9 mouse cellular contexts compared by ENCODE assay signal in the genomic region with DNA sequence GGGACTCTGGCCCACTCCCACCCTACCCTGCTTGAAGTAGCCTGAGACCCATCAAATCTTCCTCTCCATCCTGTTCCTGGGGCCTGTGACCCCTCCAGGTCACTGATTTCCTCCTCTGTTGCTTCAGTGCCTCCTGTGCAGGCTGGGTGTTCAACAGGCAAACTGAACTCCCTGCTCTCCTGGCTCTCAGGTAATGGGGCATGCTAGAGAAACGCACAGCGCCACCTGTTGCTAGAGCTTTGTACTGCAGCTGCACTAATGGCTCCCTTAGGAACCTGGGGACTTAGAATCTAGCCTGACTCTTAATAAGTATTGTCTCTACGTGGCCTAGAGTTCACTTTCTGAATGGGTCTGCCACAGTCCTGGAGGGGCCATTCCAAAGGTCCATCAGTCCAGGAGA. TPM values are rescaled to one million over a fixed set of nuclear protein-coding genes. Genes with fewer than 3 reads are reported as not detected.
DNase-seq lines count a peak whose midpoint lies in the region; ATAC-seq lines count a peak whose summit lies in the region.
"Had no signal": no experiment of that assay in that cellular context is flagged by ENCODE, and none has a peak within 500 bp of the region (broad histone marks: within the 10 kb centered on the region; RNA-seq: fewer than 3 reads in every experiment).

No protein-coding gene starts in this region.

- H3K4me2 ChIP-seq in heart, embryonic 12.5 days: no peak overlapping the region
- no peak overlapping the region for H3K4me2 ChIP-seq in lung, embryonic 16.5 days (ENCODE audit: low read depth, low read length)

- 0 out of 2 replicates have a peak overlapping the region, but pooled peaks have one; percentile 24 for H3K9ac ChIP-seq in heart, embryonic 12.5 days
- H3K9ac ChIP-seq in lung, embryonic 16.5 days (ENCODE audit: low read length): no peak overlapping the region

- H3K4me1 ChIP-seq in heart, embryonic 12.5 days (replicated peaks): peaks cover 2% of the 10 kb centered on the region; the same call in 1 of the 2 replicates
- no peaks in the 10 kb centered on the region for H3K4me1 ChIP-seq in lung, embryonic 16.5 days (replicated peaks; ENCODE audit: control insufficient read depth, insufficient read depth, low read length)

- H3K9me3 ChIP-seq in heart, embryonic 12.5 days (replicated peaks): no peaks in the 10 kb centered on the region
- H3K9me3 ChIP-seq in lung, embryonic 16.5 days (ENCODE audit: control insufficient read depth, low read length): no peaks in the 10 kb centered on the region

- peak; percentile 82 for DNase-seq in embryo, embryonic 10.5 days (ENCODE audit: low spot score)
- DNase-seq in kidney, postnatal 14 days: peak; percentile 76
- DNase-seq in retina, postnatal 1 day: peak; percentile 81
- DNase-seq in urinary bladder, postnatal 14 days (ENCODE audit: low spot score): peak; percentile 82

- no peaks in the 10 kb centered on the region for H3K27me3 ChIP-seq in heart, embryonic 12.5 days (replicated peaks)
- H3K27me3 ChIP-seq in lung, embryonic 16.5 days (ENCODE audit: control insufficient read depth, insufficient read depth, low read depth, low read length): no peaks in the 10 kb centered on the region

- peak; percentile 83 for ATAC-seq in CD4-positive, CD25-positive, alpha-beta regulatory T cell, adult 4 months
- peak; percentile 72 for ATAC-seq in activated CD4-positive, CD25-positive, alpha-beta regulatory T cell, adult 4 months
- ATAC-seq in heart, embryonic 12.5 days (ENCODE audit: insufficient number of reproducible peaks, low FRiP score): no peak
- peak; percentile 48; the same call in 1 of the 2 replicates for ATAC-seq in lung, embryonic 16.5 days (ENCODE audit: low read depth)

- H3K36me3 ChIP-seq in heart, embryonic 12.5 days: peaks cover 26% of the 10 kb centered on the region
- peaks cover 4% of the 10 kb centered on the region; the same call in 1 of the 2 replicates for H3K36me3 ChIP-seq in lung, embryonic 16.5 days (ENCODE audit: control insufficient read depth, insufficient read depth, low read length)

- WGBS in heart, embryonic 12.5 days: 11% methylated on average over 3 of the region's 3 CpGs
- 10% methylated on average over 3 of the region's 3 CpGs for WGBS in lung, embryonic 16.5 days

- no peak overlapping the region for H3K4me3 ChIP-seq in heart, embryonic 12.5 days
- no peak overlapping the region for H3K4me3 ChIP-seq in lung, embryonic 16.5 days (ENCODE audit: low read length)

- no peak overlapping the region for H3K27ac ChIP-seq in heart, embryonic 12.5 days (ENCODE audit: poor library complexity, severe bottlenecking)
- H3K27ac ChIP-seq in lung, embryonic 16.5 days (ENCODE audit: low read length): no peak overlapping the region

RNA-seq across cellular contexts. Expression of gene Cnnm3, which starts 10.4 kb away (rescaled TPM):
- polyA plus RNA-seq in CD4-positive, CD25-positive, alpha-beta regulatory T cell, adult 4 months (2017; shearing (Covaris generic)): 1 to 10 TPM; 7.5 to 7.6 TPM
- polyA plus RNA-seq in activated CD4-positive, CD25-positive, alpha-beta regulatory T cell, adult 4 months (2017; shearing (Covaris generic)): 1 to 10 TPM; 4.0 to 5.5 TPM
- 2.2 and 3.4 TPM in 2 replicates for polyA plus RNA-seq in heart, embryonic 12.5 days (2016; fragmentation: Nextera tagmentation; extraction: Ambion mirVana)
- 3.5 and 4.4 TPM in 2 replicates for polyA plus RNA-seq in lung, embryonic 16.5 days (2015; fragmentation: Nextera tagmentation; extraction: Ambion mirVana)

RNA-seq across cellular contexts. Expression of gene Cnnm4, which starts 29.8 kb away (rescaled TPM):
- polyA plus RNA-seq in CD4-positive, CD25-positive, alpha-beta regulatory T cell, adult 4 months (2017; shearing (Covaris generic)): 10 to 100 TPM; 12.3 to 19.6 TPM
- polyA plus RNA-seq in activated CD4-positive, CD25-positive, alpha-beta regulatory T cell, adult 4 months (2017; shearing (Covaris generic)): 10 to 100 TPM in 1 of 2 experiments, 1 to 10 TPM in 1; 9.0 to 10.4 TPM
- polyA plus RNA-seq in heart, embryonic 12.5 days (2016; fragmentation: Nextera tagmentation; extraction: Ambion mirVana): 6.2 and 7.3 TPM in 2 replicates
- polyA plus RNA-seq in lung, embryonic 16.5 days (2015; fragmentation: Nextera tagmentation; extraction: Ambion mirVana): 12.3 and 13.0 TPM in 2 replicates

RNA-seq across cellular contexts. Expression of gene Ankrd23, which starts 35.4 kb away (rescaled TPM):
- polyA plus RNA-seq in CD4-positive, CD25-positive, alpha-beta regulatory T cell, adult 4 months (2017; shearing (Covaris generic)): 100 to 1,000 TPM in 1 of 2 experiments, 10 to 100 TPM in 1; 39.3 to 112 TPM
- polyA plus RNA-seq in activated CD4-positive, CD25-positive, alpha-beta regulatory T cell, adult 4 months (2017; shearing (Covaris generic)): 10 to 100 TPM; 28.7 to 52.4 TPM
- polyA plus RNA-seq in heart, embryonic 12.5 days (2016; fragmentation: Nextera tagmentation; extraction: Ambion mirVana): 14.9 and 16.8 TPM in 2 replicates
- polyA plus RNA-seq in lung, embryonic 16.5 days (2015; fragmentation: Nextera tagmentation; extraction: Ambion mirVana): 17.9 and 20.0 TPM in 2 replicates

RNA-seq across cellular contexts. Expression of gene Gm42417, which starts 38.0 kb away (rescaled TPM):
- polyA plus RNA-seq in CD4-positive, CD25-positive, alpha-beta regulatory T cell, adult 4 months (2017; shearing (Covaris generic)): 1 to 10 TPM in 1 of 2 experiments, not detected in 1; 2.3 TPM
- under 1 TPM in 1 of 2 experiments, not detected in 1; 0.73 TPM for polyA plus RNA-seq in activated CD4-positive, CD25-positive, alpha-beta regulatory T cell, adult 4 months (2017; shearing (Covaris generic))
- polyA plus RNA-seq in heart, embryonic 12.5 days (2016; fragmentation: Nextera tagmentation; extraction: Ambion mirVana): 0.40 TPM in 1 of 2 replicates, not detected in the other
- polyA plus RNA-seq in lung, embryonic 16.5 days (2015; fragmentation: Nextera tagmentation; extraction: Ambion mirVana): 0.29 TPM in 1 of 2 replicates, not detected in the other
- polyA plus RNA-seq: heart, embryonic 14.5 days had no signal

RNA-seq across cellular contexts. Expression of gene Ankrd39, which starts 46.0 kb away (rescaled TPM):
- polyA plus RNA-seq in CD4-positive, CD25-positive, alpha-beta regulatory T cell, adult 4 months (2017; shearing (Covaris generic)): 10 to 100 TPM; 19.4 to 23.9 TPM
- polyA plus RNA-seq in activated CD4-positive, CD25-positive, alpha-beta regulatory T cell, adult 4 months (2017; shearing (Covaris generic)): 10 to 100 TPM; 21.5 to 21.6 TPM
- 23.1 and 24.4 TPM in 2 replicates for polyA plus RNA-seq in heart, embryonic 12.5 days (2016; fragmentation: Nextera tagmentation; extraction: Ambion mirVana)
- 23.3 and 26.2 TPM in 2 replicates for polyA plus RNA-seq in lung, embryonic 16.5 days (2015; fragmentation: Nextera tagmentation; extraction: Ambion mirVana)
